Mouse (Mus musculus) intestine, postnatal 0 days (tissue): ENCODE measurements around the gene Kcnj11. TPM values are rescaled to one million over a fixed set of nuclear protein-coding genes. Genes with fewer than 3 reads are reported as not detected.

Experiments
- ATAC-seq: fragments of 200-750 bp; cut with Nextera tagmentation; 2 replicates; pipeline ENCODE4 v1.8.0; 2017; ENCODE audit warnings: mild to moderate bottlenecking, moderate TSS enrichment, moderate library complexity
- H3K27ac ChIP-seq: fragments of 300-500 bp; sonication (generic); 2 replicates; pipeline ENCODE4 v1.5.1; 2014; ENCODE audit warnings: mild to moderate bottlenecking, low read depth, low read length, moderate library complexity
- H3K27me3 ChIP-seq: fragments of 300-500 bp; sonication (generic); replicated peaks from 2 replicates; pipeline ENCODE4 v1.6.1; 2014; ENCODE audit warnings: low read length, mixed read lengths; ENCODE audit not compliant: control insufficient read depth, insufficient read depth
- H3K36me3 ChIP-seq: fragments of 300-500 bp; sonication (generic); 2 replicates; pipeline ENCODE4 v1.6.1; 2014; ENCODE audit warnings: mild to moderate bottlenecking, moderate library complexity; ENCODE audit not compliant: control insufficient read depth, insufficient read depth
- H3K4me1 ChIP-seq: fragments of 300-500 bp; sonication (generic); replicated peaks from 2 replicates; pipeline ENCODE4 v1.6.1; 2014; ENCODE audit warnings: antibody characterized with exemption, low read length, mixed read lengths; ENCODE audit not compliant: control insufficient read depth, insufficient read depth
- H3K4me2 ChIP-seq: fragments of 300-500 bp; sonication (generic); replicated peaks from 2 replicates; pipeline ENCODE4 v1.6.1; 2014; ENCODE audit warnings: low read depth, mild to moderate bottlenecking, moderate library complexity
- H3K4me3 ChIP-seq: fragments of 300-500 bp; sonication (generic); 2 replicates; pipeline ENCODE4 v1.5.1; 2014; ENCODE audit warnings: low read depth, low read length
- H3K9ac ChIP-seq: fragments of 300-500 bp; sonication (generic); 2 replicates; pipeline ENCODE4 v1.6.1; 2014; ENCODE audit warnings: mild to moderate bottlenecking, low read depth, low read length
- H3K9me3 ChIP-seq: fragments of 300-500 bp; sonication (generic); 2 replicates; pipeline ENCODE4 v1.6.1; 2016; ENCODE audit warnings: mixed run types; ENCODE audit not compliant: control insufficient read depth
- CTCF ChIP-seq: sonication (generic); IDR thresholded peaks from 2 replicates; pipeline ENCODE4 v1.5.1; 2016; ENCODE audit warnings: low read depth, mild to moderate bottlenecking, control low read depth, antibody characterized with exemption, moderate library complexity
- WGBS: fragments of 180-500 bp; shearing (Covaris S2); extraction: QIAGEN DNeasy Blood & Tissue Kit; methylation state at CpG from one replicate; pipeline ENCODE4 v1.1.7; 2014; 5-methylcytosine and 5-hydroxymethylcytosine counted together
- polyA plus RNA-seq: library from polyadenylated mRNA; unstranded; fragments of >200 nt; fragmentation: Nextera tagmentation; extraction: Ambion mirVana; gene quantifications from 2 replicates; pipeline ENCODE4 v1.2.1, GENCODE M21; 2015

Kcnj11 gene
- polyA plus RNA-seq, 1 experiment from 2014 or later, result 0.21 TPM

GRCm38 (mm10) chr7:46111212-46111817, 10.8 kb upstream of the Kcnj11 start:
- Histone ChIP-seq H3K36me3 (no peaks in the 10 kb centered on the region), H3K27me3 (no peaks in the 10 kb centered on the region), H3K9me3 (no peaks in the 10 kb centered on the region), H3K4me3 (no peak overlapping the region), H3K9ac (no peak overlapping the region), H3K4me2 (no peak overlapping the region), H3K4me1 (no peaks in the 10 kb centered on the region), H3K27ac (no peak overlapping the region)
- no peak for ATAC-seq
- 75% methylated on average over 15 of the region's 15 CpGs for whole genome bisulfite sequencing
- TF ChIP-seq CTCF, result no peak

GRCm38 (mm10) chr7:46110079-46110478, 9.5 kb upstream of the Kcnj11 start:
- H3K27me3 ChIP-seq, result no peaks in the 10 kb centered on the region
- WGBS, result 69% methylated on average over 3 of the region's 3 CpGs
- no peak overlapping the region for H3K9ac ChIP-seq
- H3K4me1 ChIP-seq, result no peaks in the 10 kb centered on the region
- no peak overlapping the region for H3K4me2 ChIP-seq
- H3K36me3 ChIP-seq, result no peaks in the 10 kb centered on the region
- no peak for ATAC-seq
- no peaks in the 10 kb centered on the region for H3K9me3 ChIP-seq
- H3K4me3 ChIP-seq, result no peak overlapping the region
- no peak for TF ChIP-seq CTCF
- no peak overlapping the region for H3K27ac ChIP-seq

- H3K9ac ChIP-seq, result no peak overlapping the region
- ATAC-seq, result no peak
- H3K27me3 ChIP-seq, result no peaks in the 10 kb centered on the region
- H3K9me3 ChIP-seq, result no peaks in the 10 kb centered on the region
- no peak overlapping the region for H3K4me2 ChIP-seq
- H3K4me1 ChIP-seq, result no peaks in the 10 kb centered on the region
- H3K4me3 ChIP-seq, result no peak overlapping the region
- no peaks in the 10 kb centered on the region for H3K36me3 ChIP-seq
- TF ChIP-seq CTCF, result no peak
- 91% methylated on average over 7 of the region's 7 CpGs for WGBS
- H3K27ac ChIP-seq, result no peak overlapping the region
These were observed 4.9 kb upstream of the Kcnj11 start for GRCm38 (mm10) chr7:46105484-46105883.

GRCm38 (mm10) chr7:46104256-46104915, 3.8 kb upstream of the Kcnj11 start:
- no peak for TF ChIP-seq CTCF
- Histone ChIP-seq H3K9me3 (no peaks in the 10 kb centered on the region), H3K4me2 (no peak overlapping the region), H3K27ac (no peak overlapping the region), H3K27me3 (no peaks in the 10 kb centered on the region), H3K9ac (no peak overlapping the region), H3K4me1 (no peaks in the 10 kb centered on the region), H3K36me3 (no peaks in the 10 kb centered on the region), H3K4me3 (no peak overlapping the region)
- ATAC-seq, result no peak
- WGBS, result 77% methylated on average over 27 of the region's 27 CpGs

GRCm38 (mm10) chr7:46103771-46104170, 3.2 kb upstream of the Kcnj11 start:
- Histone ChIP-seq H3K27me3 (no peaks in the 10 kb centered on the region), H3K4me3 (no peak overlapping the region), H3K9ac (no peak overlapping the region), H3K9me3 (no peaks in the 10 kb centered on the region), H3K4me2 (no peak overlapping the region), H3K4me1 (no peaks in the 10 kb centered on the region), H3K36me3 (no peaks in the 10 kb centered on the region), H3K27ac (no peak overlapping the region)
- ATAC-seq, result no peak
- TF ChIP-seq CTCF, result no peak
- WGBS, result 86% methylated on average over 8 of the region's 8 CpGs

GRCm38 (mm10) chr7:46103075-46103591, 2.6 kb upstream of the Kcnj11 start:
- Histone ChIP-seq H3K27me3 (no peaks in the 10 kb centered on the region), H3K36me3 (no peaks in the 10 kb centered on the region), H3K4me2 (no peak overlapping the region), H3K9me3 (no peaks in the 10 kb centered on the region), H3K4me3 (no peak overlapping the region), H3K27ac (no peak overlapping the region), H3K4me1 (no peaks in the 10 kb centered on the region), H3K9ac (no peak overlapping the region)
- no peak for ATAC-seq
- whole genome bisulfite sequencing, result 79% methylated on average over 8 of the region's 8 CpGs
- TF ChIP-seq CTCF, result no peak
